Mouse (Mus musculus): Measurements from ENCODE around the gene Trcg1.

The Trcg1 gene

GRCm38 (mm10) chr9:57262795-57263684, 26.7 kb downstream of the Trcg1 start:
- no peak for DNase-seq (ENCODE audit: low read depth)

GRCm38 (mm10) chr9:57265125-57265524, 28.8 kb downstream of the Trcg1 start:
- DNase-seq (ENCODE audit: low read depth) = no peak

- no peak for DNase-seq (ENCODE audit: low read depth)
Measured at GRCm38 (mm10) chr9:57267421-57267820, 31.1 kb downstream of the Trcg1 start.

- DNase-seq (ENCODE audit: low read depth) = no peak
Measured at GRCm38 (mm10) chr9:57268078-57268477, 31.7 kb downstream of the Trcg1 start.

- DNase-seq (ENCODE audit: low read depth) = no peak
Measured at GRCm38 (mm10) chr9:57268575-57268974, 32.2 kb downstream of the Trcg1 start.

- no peak for DNase-seq (ENCODE audit: low read depth)
Measured at GRCm38 (mm10) chr9:57269384-57269783, 33.0 kb downstream of the Trcg1 start.

GRCm38 (mm10) chr9:57270399-57270798, 34.0 kb downstream of the Trcg1 start:
- no peak for DNase-seq (ENCODE audit: low read depth)

- no peak for DNase-seq (ENCODE audit: low read depth)
Measured at GRCm38 (mm10) chr9:57271081-57271480, 34.7 kb downstream of the Trcg1 start.

- no peak for DNase-seq (ENCODE audit: low read depth)
Measured at GRCm38 (mm10) chr9:57271837-57272562, 35.6 kb downstream of the Trcg1 start.

- no peak for DNase-seq (ENCODE audit: low read depth)
Measured at GRCm38 (mm10) chr9:57272902-57273804, 36.8 kb downstream of the Trcg1 start.

- DNase-seq (ENCODE audit: low read depth) = no peak
Measured at GRCm38 (mm10) chr9:57273805-57274494, 37.6 kb downstream of the Trcg1 start.

- DNase-seq (ENCODE audit: low read depth) = no peak
Measured at GRCm38 (mm10) chr9:57276311-57276710, 40.0 kb downstream of the Trcg1 start.

- no peak for DNase-seq (ENCODE audit: low read depth)
Measured at GRCm38 (mm10) chr9:57278268-57278667, 41.9 kb downstream of the Trcg1 start.

- no peak for DNase-seq (ENCODE audit: low read depth)
Measured at GRCm38 (mm10) chr9:57279441-57279840, 43.1 kb downstream of the Trcg1 start.

- DNase-seq (ENCODE audit: low read depth) = no peak
Measured at GRCm38 (mm10) chr9:57281549-57281948, 45.2 kb downstream of the Trcg1 start.

- DNase-seq (ENCODE audit: low read depth) = no peak
Measured at GRCm38 (mm10) chr9:57282686-57283085, 46.3 kb downstream of the Trcg1 start.

GRCm38 (mm10) chr9:57283311-57283710, 47.0 kb downstream of the Trcg1 start:
- no peak for DNase-seq (ENCODE audit: low read depth)

GRCm38 (mm10) chr9:57287183-57287582, 50.8 kb downstream of the Trcg1 start:
- no peak for DNase-seq (ENCODE audit: low read depth)

- no peak for DNase-seq (ENCODE audit: low read depth)
Measured at GRCm38 (mm10) chr9:57294905-57295304, 58.5 kb downstream of the Trcg1 start.

GRCm38 (mm10) chr9:57295666-57296065, 59.3 kb downstream of the Trcg1 start:
- no peak for DNase-seq (ENCODE audit: low read depth)

- DNase-seq (ENCODE audit: low read depth) = no peak
Measured at GRCm38 (mm10) chr9:57296277-57296676, 59.9 kb downstream of the Trcg1 start.

- DNase-seq (ENCODE audit: low read depth) = no peak
Measured at GRCm38 (mm10) chr9:57297938-57298337, 61.6 kb downstream of the Trcg1 start.

Data from c-Kit-positive CD71-negative TER-119-negative erythroid progenitor cells, embryonic 14.5 days (primary cell).